Mouse (Mus musculus) hindbrain, embryonic 11.5 days (tissue): ENCODE measurements around the gene Rab3d. TPM values are rescaled to one million over a fixed set of nuclear protein-coding genes. Genes with fewer than 3 reads are reported as not detected.
A peak's percentile ranks its signal among the peaks of the same experiment; 100 is the strongest.

Experiments
- ATAC-seq: fragments of 200-750 bp; cut with Nextera tagmentation; 2 replicates; pipeline ENCODE4 v1.8.0; 2017; ENCODE audit warnings: mild to moderate bottlenecking, moderate TSS enrichment, moderate library complexity; ENCODE audit not compliant: low FRiP score
- DNase-seq: peaks from one replicate; pipeline ENCODE4 v3.0.0-alpha.2; 2015; ENCODE audit warnings: low spot score
- H3K27ac ChIP-seq: fragments of 300-500 bp; sonication (generic); 2 replicates; pipeline ENCODE4 v1.5.1; 2014; ENCODE audit warnings: mild to moderate bottlenecking, low read depth, low read length
- H3K27me3 ChIP-seq: fragments of 300-500 bp; sonication (generic); 2 replicates; pipeline ENCODE4 v1.6.1; 2014; ENCODE audit warnings: mild to moderate bottlenecking, low read length, moderate library complexity, mixed read lengths; ENCODE audit not compliant: control insufficient read depth, insufficient read depth
- H3K36me3 ChIP-seq: fragments of 300-500 bp; sonication (generic); 2 replicates; pipeline ENCODE4 v1.6.1; 2014; ENCODE audit warnings: mild to moderate bottlenecking, low read length, moderate library complexity, mixed read lengths; ENCODE audit not compliant: control insufficient read depth, insufficient read depth
- H3K4me1 ChIP-seq: fragments of 300-500 bp; sonication (generic); replicated peaks from 2 replicates; pipeline ENCODE4 v1.6.1; 2014; ENCODE audit warnings: low read length, mixed read lengths; ENCODE audit not compliant: control insufficient read depth, insufficient read depth
- H3K4me2 ChIP-seq: fragments of 300-500 bp; sonication (generic); replicated peaks from 2 replicates; pipeline ENCODE4 v1.6.1; 2014; ENCODE audit warnings: mild to moderate bottlenecking, low read depth, low read length
- H3K4me3 ChIP-seq: fragments of 300-500 bp; sonication (generic); 2 replicates; pipeline ENCODE4 v1.5.1; 2014; ENCODE audit warnings: low read depth, low read length
- H3K9ac ChIP-seq: fragments of 300-500 bp; sonication (generic); 2 replicates; pipeline ENCODE4 v1.6.1; 2014; ENCODE audit warnings: low read depth, low read length
- H3K9me3 ChIP-seq: fragments of 300-500 bp; sonication (generic); 2 replicates; pipeline ENCODE4 v1.6.1; 2016; ENCODE audit warnings: low read length; ENCODE audit not compliant: control insufficient read depth
- WGBS: fragments of 180-500 bp; shearing (Covaris S2); extraction: QIAGEN DNeasy Blood & Tissue Kit; methylation state at CpG from one replicate; pipeline ENCODE4 v1.1.7; 2014; 5-methylcytosine and 5-hydroxymethylcytosine counted together
- polyA plus RNA-seq: library from polyadenylated mRNA; unstranded; fragments of >200 nt; fragmentation: Nextera tagmentation; extraction: Ambion mirVana; gene quantifications from 2 replicates; pipeline ENCODE4 v1.2.1, GENCODE M21; 2014

Gene Rab3d
- polyA plus RNA-seq, 1 experiment from 2014 or later: 8.6 TPM

DNA sequence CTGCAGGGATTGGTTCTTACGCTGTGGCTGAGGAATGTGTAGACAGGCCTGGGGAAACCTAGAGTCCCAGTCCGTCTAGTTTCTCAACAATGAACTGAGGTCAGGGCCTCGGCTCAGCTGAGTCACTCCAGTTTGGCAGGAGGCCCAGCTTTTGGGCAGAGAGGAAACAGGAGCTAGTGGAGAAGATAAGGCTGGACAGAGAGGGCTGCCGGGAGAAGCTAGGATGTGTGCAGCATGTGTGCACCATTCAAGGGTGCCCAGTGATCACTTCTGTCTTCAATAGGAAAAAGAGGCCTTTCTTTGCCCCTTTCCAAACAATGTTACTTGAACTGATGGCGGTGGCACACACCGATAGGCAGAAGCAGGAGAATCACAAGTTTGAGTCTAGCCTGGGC, 6.1 kb upstream of the Rab3d start:
- Histone ChIP-seq H3K27me3 (no peaks in the 10 kb centered on the region), H3K4me1 (peaks cover 4% of the 10 kb centered on the region; the same call in 1 of the 2 replicates), H3K27ac (no peak overlapping the region), H3K36me3 (no peaks in the 10 kb centered on the region), H3K4me3 (no peak overlapping the region), H3K9ac (no peak overlapping the region), H3K9me3 (no peaks in the 10 kb centered on the region), H3K4me2 (no peak overlapping the region)
- no peak for ATAC-seq
- no peak for DNase-seq
- 83% methylated on average over 6 of the region's 6 CpGs for WGBS

DNA sequence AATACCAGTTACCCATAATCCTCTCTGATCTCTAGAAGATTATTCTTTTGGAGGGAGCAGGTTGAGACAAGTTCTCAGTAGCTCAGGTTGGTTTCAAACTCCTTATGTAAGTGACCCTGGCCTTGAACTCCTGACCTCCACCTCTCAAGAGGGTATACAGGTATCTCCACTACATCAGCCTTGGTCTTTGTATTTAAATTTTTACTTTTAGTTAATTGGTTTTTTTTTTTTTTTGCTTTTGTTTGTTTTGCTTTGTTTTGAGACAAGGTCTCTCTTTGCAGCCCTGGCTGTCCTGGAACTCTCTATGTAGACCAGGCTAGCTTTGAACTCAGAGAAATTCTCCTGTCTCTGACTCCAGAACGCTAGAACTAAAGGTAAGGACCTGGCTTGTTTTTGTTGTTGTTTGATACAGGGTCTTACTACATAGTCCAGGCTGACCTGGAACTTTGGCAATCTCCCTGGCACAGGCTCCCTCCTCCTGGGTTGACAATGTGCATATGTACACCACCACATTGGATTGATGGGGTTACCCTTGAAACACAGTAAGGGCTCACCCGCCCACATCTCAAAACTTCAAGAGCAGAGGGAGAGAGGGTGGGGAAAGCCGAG, 5.6 kb upstream of the Rab3d start:
- Histone ChIP-seq H3K4me1 (peaks cover 4% of the 10 kb centered on the region; the same call in 1 of the 2 replicates), H3K27me3 (no peaks in the 10 kb centered on the region), H3K27ac (no peak overlapping the region), H3K4me3 (no peak overlapping the region), H3K36me3 (no peaks in the 10 kb centered on the region), H3K9ac (no peak overlapping the region), H3K9me3 (no peaks in the 10 kb centered on the region), H3K4me2 (no peak overlapping the region)
- ATAC-seq (no peak), DNase-seq (no peak)
- 76% methylated on average over 3 of the region's 3 CpGs for WGBS

DNA sequence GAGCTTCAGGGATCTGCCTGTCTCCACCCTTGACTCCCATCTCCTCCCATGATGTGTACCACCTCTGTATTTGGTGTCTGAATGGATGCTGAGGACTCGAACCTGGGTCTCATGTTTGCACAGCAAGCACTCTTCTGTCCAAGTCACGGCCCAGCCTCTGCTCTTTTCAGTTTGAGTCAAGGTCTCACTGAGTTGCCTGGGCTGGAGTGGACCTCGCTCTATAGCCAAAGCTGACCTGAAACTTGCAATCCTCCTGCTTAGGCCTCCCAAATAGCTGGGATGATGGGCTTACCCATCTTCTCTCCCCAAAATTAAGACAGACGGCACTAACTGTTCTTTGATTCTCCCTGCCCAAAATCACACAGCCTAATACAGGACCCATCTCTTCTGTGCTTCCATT, 5.0 kb upstream of the Rab3d start:
- no peak for ATAC-seq
- DNase-seq: no peak
- H3K4me2 ChIP-seq: no peak overlapping the region
- no peaks in the 10 kb centered on the region for H3K27me3 ChIP-seq
- no peak overlapping the region for H3K27ac ChIP-seq
- H3K9ac ChIP-seq: no peak overlapping the region
- no peaks in the 10 kb centered on the region for H3K9me3 ChIP-seq
- H3K36me3 ChIP-seq: no peaks in the 10 kb centered on the region
- WGBS: 89% methylated on average over 4 of the region's 4 CpGs
- H3K4me1 ChIP-seq: peaks cover 4% of the 10 kb centered on the region
- H3K4me3 ChIP-seq: no peak overlapping the region

DNA sequence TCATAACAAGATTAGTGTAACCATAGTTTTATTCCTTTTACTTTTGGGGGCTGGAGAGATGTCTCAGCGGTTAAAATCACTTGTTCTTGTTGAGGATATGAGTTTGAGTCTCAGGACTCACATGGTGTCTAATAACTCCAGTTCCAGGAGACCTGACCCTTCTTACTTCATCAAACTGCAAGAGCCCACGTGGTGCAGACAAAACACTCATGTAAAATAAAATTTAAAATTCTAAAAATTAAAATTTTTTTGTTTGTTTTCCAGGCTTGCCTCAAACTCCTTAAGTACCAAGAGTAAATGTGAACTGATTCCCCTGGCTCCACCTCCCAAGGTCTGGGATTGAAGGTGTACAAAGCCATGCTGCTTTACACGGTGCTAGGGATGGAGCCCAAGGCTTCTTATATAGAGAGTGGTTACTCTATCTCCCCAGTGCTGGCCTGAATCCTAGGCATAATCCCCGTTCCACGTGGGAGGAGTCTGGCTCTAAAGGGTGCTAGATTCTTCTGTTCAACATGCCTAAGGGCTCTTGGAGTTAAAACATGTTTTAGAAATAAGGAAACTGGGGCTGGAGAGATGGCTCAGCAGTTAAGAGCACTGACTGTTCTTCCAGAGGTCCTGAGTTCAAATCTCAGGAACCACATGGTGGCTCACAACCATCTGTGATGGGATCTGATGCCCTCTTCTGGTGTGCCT, 846 bp upstream of the Rab3d start:
- WGBS: 31% methylated on average over 5 of the region's 5 CpGs
- no peak for ATAC-seq
- H3K4me3 ChIP-seq: no peak overlapping the region
- peaks cover 2% of the 10 kb centered on the region; the same call in 1 of the 2 replicates for H3K4me1 ChIP-seq
- H3K27me3 ChIP-seq: peaks cover 5% of the 10 kb centered on the region; the same call in 1 of the 2 replicates
- no peak overlapping the region for H3K9ac ChIP-seq
- H3K36me3 ChIP-seq: no peaks in the 10 kb centered on the region
- H3K9me3 ChIP-seq: no peaks in the 10 kb centered on the region
- DNase-seq: no peak
- no peak overlapping the region for H3K27ac ChIP-seq
- peak overlapping the region; percentile 96; the same call in 1 of the 2 replicates for H3K4me2 ChIP-seq

DNA sequence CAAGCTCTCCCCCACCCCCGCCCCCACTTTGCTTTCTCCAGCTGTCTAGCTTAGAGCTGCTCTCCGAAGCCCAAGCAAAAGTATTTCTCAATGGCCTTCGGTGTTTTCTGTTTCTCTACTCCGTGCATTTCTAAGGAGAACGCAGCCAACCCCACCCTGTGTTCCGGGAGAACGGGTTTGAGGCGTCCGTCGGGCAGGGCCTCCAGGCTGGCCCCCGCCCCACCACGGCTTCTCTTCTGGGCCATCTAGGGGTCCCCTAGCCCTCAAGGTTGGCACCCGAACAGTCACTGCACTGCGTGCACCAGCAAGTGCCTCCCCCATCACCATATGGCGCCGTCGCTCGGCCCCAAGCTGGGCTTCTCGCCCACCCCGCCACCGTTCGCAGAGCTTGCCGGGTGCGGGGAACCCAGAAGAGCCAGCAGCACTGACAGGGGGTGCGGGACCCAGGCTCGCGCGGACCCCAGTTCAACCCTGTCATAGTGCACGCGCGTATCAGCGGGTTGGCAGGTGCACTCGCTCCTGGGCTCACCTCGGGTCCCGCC, 428 bp downstream of the Rab3d start:
- DNase-seq: no peak

DNA sequence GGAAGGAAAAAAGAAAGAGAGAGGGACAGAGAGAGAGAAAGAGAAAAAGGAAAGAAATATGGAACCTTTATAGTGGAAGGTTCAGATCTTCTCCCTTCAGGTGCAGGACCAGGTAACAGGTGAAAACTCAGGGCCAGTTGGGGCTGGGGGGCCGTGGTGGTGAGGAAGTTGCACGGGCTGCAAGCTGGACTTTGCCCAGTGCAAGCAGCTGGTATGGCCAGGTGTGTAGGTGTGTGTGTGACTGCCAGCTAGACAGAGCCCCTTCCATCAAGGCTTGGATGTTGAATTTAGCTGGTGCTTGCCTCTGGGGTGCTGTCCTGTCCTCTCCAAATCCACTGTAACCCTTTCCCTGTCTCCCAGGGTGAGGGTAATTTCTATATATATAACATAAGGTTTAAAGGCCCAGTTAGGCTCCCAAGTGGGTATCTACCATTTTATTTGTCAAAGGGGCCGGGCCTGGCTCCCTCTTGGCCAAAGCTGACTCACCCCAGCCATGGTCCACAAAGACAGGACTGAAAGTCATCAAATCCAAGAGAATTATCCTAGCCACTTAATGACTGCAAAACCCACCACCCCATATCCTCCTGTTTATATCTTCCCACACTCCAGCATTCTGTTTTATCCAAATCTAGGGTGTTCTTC, 1.0 kb downstream of the Rab3d start:
- H3K4me3 ChIP-seq: peak overlapping the region; percentile 52
- 61% methylated on average over 3 of the region's 3 CpGs for WGBS

More for the DNA sequence above, 428 bp downstream of the Rab3d start:
- Histone ChIP-seq H3K27me3 (peaks cover 5% of the 10 kb centered on the region; the same call in 1 of the 2 replicates), H3K9me3 (no peaks in the 10 kb centered on the region), H3K4me3 (peak overlapping the region; percentile 52), H3K4me1 (peaks cover 2% of the 10 kb centered on the region; the same call in 1 of the 2 replicates), H3K9ac (peak overlapping the region; percentile 69), H3K27ac (0 out of 2 replicates have a peak overlapping the region, but pooled peaks have one; percentile 53), H3K4me2 (peak overlapping the region; percentile 96), H3K36me3 (no peaks in the 10 kb centered on the region)
- WGBS: 2% methylated on average over 34 of the region's 35 CpGs
- peak; percentile 83; the same call in 1 of the 2 replicates for ATAC-seq

DNA sequence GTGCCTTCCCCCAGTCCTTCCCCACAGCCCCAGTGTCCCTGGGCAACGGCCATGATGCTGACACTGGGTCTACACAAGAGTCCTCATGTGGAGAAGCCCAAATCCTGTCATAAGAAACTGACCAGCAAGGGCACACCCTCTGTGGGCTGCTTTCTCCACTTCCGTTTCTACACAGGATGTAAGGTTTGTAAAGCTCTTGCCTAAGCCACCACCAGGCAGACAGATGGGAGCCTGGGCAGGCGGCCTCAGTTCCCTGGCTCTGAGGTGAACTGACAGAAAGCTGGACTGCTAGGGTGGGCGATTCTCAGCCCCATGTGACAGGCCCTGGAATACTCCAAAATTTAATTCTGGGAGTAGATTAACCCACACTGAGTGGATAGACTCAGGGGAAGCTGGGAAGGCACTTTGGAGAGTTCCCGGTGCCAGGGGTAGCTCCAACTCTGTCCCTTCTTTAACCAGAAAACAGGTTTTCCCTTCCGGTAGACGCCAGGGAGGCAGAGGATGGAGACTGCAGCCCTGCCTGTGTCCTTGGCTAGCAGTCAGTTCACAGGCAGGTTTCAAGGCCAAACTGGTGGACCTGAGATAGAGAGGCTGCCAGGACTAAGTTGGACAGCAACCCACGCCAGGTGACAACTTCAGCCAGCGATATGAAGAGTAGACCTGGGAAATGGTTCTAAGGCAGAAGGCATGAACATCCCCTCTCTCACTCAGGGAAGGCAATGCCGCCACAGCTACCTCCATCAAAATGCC, 8.3 kb downstream of the Rab3d start:
- ATAC-seq: no peak
- DNase-seq: no peak
- WGBS: 76% methylated on average over 10 of the region's 10 CpGs
- H3K4me3 ChIP-seq: no peak overlapping the region
- H3K27ac ChIP-seq: no peak overlapping the region
- H3K4me1 ChIP-seq: no peaks in the 10 kb centered on the region
- H3K9me3 ChIP-seq: no peaks in the 10 kb centered on the region
- no peak overlapping the region for H3K4me2 ChIP-seq
- no peaks in the 10 kb centered on the region for H3K27me3 ChIP-seq
- no peak overlapping the region for H3K9ac ChIP-seq
- no peaks in the 10 kb centered on the region for H3K36me3 ChIP-seq

More for the DNA sequence above, 1.0 kb downstream of the Rab3d start:
- peaks cover 2% of the 10 kb centered on the region; the same call in 1 of the 2 replicates for H3K4me1 ChIP-seq
- no peaks in the 10 kb centered on the region for H3K36me3 ChIP-seq
- peaks cover 5% of the 10 kb centered on the region; the same call in 1 of the 2 replicates for H3K27me3 ChIP-seq
- no peak for DNase-seq
- H3K4me2 ChIP-seq: peak overlapping the region; percentile 96
- H3K27ac ChIP-seq: no peak overlapping the region
- no peaks in the 10 kb centered on the region for H3K9me3 ChIP-seq
- no peak for ATAC-seq
- H3K9ac ChIP-seq: peak overlapping the region; percentile 69

DNA sequence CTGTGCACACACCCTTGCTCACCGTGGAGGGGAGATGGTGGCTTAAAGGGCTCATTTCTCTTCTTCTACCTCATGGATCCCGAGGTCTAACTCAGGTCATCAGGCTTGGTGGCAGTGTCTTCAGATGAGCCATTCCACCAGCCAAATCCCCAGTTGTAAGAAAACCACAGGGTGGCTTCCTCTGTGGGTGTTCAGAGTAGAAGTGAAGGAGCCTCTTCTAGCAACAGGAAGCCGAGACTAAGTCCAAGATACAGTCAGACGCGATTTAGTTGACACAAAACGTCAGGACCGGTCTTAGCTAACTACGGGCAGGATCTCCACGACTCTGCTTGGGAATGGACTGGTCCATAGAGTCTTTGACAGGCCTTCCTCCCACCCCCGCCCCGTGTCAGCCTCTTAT, 9.8 kb downstream of the Rab3d start:
- Histone ChIP-seq H3K27me3 (no peaks in the 10 kb centered on the region), H3K9ac (no peak overlapping the region), H3K9me3 (no peaks in the 10 kb centered on the region), H3K4me3 (no peak overlapping the region), H3K4me2 (no peak overlapping the region), H3K36me3 (no peaks in the 10 kb centered on the region), H3K27ac (no peak overlapping the region), H3K4me1 (no peaks in the 10 kb centered on the region)
- WGBS: 71% methylated on average over 11 of the region's 11 CpGs
- DNase-seq (no peak), ATAC-seq (no peak)
